Mouse (Mus musculus): ENCODE measurements around the gene Pole3.

Pole3 gene

GRCm38 (mm10) chr4:62518416-62519121 lies 6.3 kb downstream of the Pole3 start:
- no peak for DNase-seq (ENCODE audit: low read depth)

DNA sequence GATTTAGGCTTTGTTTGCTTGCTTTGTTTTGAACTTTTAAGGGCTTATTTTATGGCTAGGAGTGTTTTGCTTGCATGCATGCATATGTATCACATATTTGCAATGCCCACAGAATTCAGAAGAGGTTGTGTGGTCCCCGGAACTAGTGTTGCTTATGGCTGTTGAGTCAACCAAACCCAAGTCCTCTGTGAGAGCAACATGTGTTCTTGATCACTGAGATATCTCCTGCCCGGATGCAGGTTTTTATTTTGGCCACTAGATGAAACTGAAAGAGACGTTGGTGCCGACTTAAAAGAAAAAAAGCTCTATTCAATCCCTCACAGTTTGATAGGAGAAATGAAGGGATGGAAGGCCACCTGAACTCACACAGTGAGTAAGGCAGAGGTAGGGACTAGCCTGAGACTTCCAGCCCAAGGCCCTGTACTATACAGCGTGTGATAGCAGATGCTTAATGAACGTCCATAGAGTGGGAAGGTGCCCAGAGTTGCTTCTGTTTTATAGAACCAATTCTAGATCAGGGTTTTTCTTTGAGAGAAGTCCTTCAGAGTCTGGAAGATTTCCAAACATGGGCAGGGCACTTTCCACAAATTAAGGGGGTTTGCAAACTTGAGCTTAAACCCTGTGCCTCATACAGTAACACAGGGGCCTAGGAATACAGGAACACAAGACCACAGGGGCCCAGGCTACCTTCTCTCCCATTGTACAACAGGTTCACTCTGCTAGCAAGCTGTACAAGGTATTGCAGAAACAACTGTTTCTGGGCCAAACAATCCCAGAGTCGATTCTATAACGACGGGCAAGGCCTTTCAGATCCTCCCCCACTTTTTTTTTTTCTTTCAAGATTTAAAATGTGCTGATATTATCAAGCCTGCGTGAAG lies 7.1 kb downstream of the Pole3 start:
- DNase-seq (ENCODE audit: low read depth): no peak

GRCm38 (mm10) chr4:62517046-62517445 lies 7.8 kb downstream of the Pole3 start:
- DNase-seq (ENCODE audit: low read depth): no peak

GRCm38 (mm10) chr4:62516579-62516978 lies 8.3 kb downstream of the Pole3 start:
- no peak for DNase-seq (ENCODE audit: low read depth)

GRCm38 (mm10) chr4:62516079-62516478 lies 8.8 kb downstream of the Pole3 start:
- no peak for DNase-seq (ENCODE audit: low read depth)

GRCm38 (mm10) chr4:62515490-62515889 lies 9.4 kb downstream of the Pole3 start:
- no peak for DNase-seq (ENCODE audit: low read depth)

DNA sequence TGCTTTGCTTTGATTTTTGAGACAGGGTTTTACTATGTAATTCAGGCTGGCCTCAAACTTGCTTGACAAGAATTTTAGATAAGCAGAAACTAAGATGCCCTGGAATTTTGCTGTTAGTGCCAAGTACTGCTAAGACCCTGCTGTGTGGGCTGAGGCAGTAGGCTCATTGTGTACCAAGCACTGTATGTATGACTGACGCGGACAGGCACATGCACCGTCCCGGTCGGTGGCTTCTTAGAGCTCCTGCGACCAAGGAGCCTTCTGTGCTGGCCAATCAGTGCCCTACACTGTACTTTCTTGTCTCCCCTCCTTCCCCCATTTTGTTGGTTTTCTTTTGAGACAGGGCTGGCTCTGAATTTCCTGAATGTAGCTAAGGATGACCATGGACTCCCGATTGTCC lies 9.9 kb downstream of the Pole3 start:
- no peak for DNase-seq (ENCODE audit: low read depth)

DNA sequence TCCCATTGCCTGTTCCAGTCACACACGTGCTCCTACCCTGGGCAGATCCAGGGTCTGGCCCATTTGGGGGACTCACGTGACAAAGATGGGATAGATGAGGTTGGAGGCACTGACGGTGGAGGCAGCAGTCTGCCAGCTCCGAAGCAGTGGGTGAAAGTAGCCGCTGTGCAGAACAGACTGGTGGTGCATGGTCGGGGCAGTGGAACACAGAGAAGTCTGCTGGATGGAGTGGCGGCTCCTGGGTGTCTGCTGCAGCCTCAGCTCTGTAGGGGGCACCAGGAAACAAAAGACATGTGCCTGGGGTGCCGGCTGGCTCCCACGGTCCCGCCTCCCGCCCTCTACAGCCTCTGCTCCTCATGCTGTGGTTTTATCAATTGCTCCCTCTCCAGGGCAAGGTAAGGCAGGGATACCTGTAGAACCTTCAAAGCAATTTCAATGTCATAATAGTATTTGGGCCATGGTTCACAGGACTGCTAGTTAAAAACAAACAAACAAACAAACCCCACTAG lies 10.8 kb downstream of the Pole3 start:
- DNase-seq (ENCODE audit: low read depth): no peak

DNA sequence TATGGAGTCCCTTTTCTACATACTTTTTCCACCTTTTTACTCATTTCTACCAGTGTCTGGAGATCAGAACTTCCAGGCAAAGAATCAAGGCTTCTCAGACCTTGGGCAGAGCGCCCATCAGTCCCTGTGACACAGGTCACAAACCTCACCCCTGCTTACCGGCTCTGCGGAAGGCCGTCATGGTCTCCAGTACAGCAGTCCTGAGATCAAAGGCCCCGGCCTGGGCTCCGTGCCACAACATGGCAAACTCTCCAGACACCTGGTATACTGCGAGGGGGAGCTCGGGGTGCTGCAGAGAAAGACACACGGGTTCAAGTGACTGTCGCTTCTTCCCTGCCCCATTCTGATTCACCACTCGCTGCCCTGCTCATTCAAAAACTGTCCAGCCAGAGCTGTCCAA lies 14.9 kb downstream of the Pole3 start:
- no peak for DNase-seq (ENCODE audit: low read depth)

DNA sequence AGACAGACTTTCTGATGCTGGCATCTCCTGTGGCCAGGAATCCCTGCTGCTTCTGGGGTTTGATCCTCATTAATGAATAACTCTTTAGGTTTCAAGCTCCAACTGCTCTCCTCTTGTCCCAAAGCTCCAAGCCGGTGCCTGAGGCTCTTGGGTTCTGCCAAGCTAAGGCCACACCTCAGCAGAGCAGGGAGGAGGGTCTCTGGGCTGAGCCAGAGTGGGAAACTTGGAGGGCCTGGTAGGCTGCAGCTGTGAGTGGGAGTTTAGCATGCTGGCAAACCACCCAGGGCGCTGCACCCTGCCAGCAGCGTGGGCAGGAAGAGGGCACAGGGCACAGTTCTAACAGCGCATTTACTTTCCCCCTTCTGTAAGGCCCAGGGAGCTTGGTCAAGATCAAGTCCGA lies 16.0 kb downstream of the Pole3 start:
- no peak for DNase-seq (ENCODE audit: low read depth)

- DNase-seq (ENCODE audit: low read depth): no peak
These were observed 18.1 kb downstream of the Pole3 start for GRCm38 (mm10) chr4:62506798-62507197.

GRCm38 (mm10) chr4:62505991-62506390 lies 18.9 kb downstream of the Pole3 start:
- no peak for DNase-seq (ENCODE audit: low read depth)

DNA sequence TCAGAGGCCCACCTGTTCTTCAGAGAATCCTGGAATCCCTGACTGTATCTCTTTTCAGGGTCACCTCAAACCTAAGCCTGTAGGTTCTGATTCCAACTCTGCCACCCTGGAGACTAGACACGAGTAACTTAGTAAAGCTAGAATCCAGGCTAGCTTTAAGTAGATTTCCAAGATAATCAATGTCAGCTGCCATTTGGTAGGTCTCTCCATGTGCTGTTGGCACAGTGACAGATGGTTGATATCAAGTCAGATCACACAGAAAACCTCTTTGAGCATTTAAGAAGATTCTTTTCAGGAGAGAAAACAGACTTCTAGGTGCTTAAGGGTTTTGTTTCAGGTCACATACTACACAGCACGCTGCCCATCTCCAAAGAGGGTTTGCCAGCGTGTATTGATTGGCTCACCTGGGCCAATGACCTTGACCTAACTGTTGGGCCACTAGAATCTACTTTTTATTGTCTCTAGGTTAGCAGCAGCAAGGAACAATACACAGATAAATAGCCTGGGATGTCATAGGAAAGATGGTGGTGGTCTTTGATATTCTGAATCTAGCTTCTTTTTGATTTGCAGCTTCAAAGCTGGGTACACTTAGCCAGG lies 21.4 kb downstream of the Pole3 start, which contains the start of gene Hdhd3:
TSS of gene Hdhd3 (minus strand) at position 94 of the 597 bp plus-strand sequence.
- no peak for DNase-seq (ENCODE audit: low read depth)

DNA sequence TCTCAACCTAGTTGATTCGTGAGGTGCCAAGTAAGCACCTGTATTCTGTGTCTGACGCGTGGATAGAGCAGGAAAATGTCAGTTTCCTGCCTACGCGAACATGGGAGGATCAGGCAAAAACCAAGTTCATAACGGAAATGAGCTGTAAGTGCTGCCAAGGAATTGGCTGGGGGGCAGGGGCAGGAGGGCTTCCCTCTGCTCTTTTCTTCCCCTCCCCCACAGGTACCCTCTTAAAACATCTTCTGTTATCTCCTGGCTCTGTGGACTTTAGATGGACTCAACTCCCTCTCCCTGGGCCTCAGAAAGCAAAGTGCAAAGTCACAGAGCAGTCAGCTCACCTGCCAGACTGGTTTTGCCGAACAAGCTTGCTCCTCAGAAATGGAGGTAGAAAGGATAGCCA lies 21.9 kb downstream of the Pole3 start:
- DNase-seq (ENCODE audit: low read depth): no peak

DNA sequence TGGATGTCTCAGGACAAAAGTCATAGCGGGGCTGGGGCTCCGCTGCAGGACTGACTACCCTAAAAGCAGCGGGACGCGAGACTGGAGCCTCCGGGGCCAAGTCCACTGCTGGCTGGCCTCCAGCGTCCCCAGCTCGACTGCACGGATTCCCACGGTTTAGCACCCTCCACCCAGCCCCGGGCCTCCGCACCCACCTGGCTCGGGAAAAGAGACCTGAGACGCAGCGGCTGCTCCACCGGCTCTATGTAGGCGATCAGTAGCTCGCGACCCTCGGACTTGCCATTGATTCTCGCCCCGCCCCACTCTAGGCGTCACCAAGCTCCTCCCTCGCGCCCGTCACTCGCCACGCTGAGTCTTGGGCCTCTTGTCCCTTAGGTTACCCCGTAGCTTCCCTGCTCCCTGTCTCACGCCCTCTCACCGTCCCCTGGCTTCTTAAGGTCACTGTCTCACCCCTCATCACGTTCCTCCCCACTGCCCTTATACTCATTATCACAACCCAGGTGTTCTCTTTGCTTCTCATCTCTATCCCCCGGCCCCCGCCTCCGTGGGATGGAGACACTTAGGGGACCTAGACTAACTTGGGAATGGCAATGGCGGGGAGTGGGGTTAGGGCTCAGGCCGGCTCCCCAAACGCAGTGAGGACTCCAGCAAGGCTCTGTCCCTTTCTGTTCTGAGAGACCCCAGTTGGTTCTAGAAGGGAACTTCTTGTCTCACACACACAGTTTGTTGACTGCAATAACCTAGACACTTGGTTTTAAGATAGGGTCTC lies 22.7 kb downstream of the Pole3 start:
- DNase-seq (ENCODE audit: low read depth): peak; percentile 62

DNA sequence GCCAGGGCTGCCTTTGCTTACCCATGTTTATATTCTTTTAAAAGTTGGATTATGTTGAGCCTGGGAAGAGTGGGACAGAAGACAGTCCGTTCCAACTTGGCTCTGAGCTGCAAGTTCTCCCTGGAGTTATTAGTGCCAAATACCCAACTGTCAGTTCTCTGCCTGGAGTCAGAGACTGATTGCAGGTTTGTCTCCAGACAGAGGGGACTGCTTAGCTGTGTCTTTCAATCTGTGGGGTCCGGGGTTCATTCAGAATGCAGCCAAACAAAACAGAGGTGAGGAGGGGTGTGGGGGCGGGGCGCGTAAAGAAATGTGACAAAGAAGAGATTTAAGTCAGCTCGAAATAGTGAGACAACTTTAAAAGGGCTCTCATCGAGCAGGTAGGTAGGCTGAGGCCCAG lies 23.3 kb downstream of the Pole3 start:
- DNase-seq (ENCODE audit: low read depth): no peak

- DNase-seq (ENCODE audit: low read depth): no peak
These were observed 24.1 kb downstream of the Pole3 start for GRCm38 (mm10) chr4:62500799-62501198.

- DNase-seq (ENCODE audit: low read depth): peak; percentile 77
These were observed 28.1 kb downstream of the Pole3 start for GRCm38 (mm10) chr4:62496815-62497214.

GRCm38 (mm10) chr4:62495946-62496345 lies 28.9 kb downstream of the Pole3 start:
- no peak for DNase-seq (ENCODE audit: low read depth)

GRCm38 (mm10) chr4:62494230-62494629 lies 30.6 kb downstream of the Pole3 start:
- no peak for DNase-seq (ENCODE audit: low read depth)

DNA sequence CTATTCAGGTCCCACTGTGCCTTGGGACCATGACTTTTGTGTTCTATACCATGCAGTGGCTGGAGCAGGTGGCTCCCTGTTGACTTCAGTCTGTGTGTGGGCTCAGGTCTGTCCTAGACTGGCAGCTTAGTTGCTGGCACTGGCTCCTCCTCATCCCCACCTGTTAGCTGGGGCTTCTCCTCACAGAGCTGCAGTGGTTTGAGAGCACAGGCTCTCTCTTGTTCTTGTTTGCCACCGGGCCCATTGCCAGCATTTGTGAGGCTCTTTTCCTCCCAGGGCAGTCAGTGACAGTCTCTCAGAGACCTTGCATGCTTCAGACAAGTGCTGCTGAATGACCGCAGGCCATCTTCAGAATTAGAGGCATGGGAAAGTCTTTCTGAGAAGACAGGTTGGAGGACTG lies 32.2 kb downstream of the Pole3 start:
- no peak for DNase-seq (ENCODE audit: low read depth)

DNA sequence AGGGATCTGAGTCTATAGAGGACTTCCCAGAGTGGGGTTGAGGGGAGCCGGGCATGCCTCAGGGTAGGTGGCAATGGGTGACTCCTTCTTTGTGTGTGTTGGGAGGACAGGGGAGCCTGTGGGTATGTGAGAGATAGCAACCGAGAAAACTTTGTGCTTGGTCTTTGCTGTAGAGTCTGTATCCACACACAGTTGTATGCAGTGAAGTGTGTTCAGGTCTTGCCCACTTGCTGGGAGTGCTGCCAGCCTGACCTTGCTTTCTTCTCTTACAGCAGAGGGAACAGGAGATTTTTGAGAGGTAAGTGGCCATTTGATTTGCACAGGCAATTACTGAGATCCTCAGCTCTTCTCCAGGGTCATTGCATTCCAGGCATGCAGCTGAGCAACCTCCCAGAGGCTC lies 37.0 kb downstream of the Pole3 start:
- DNase-seq (ENCODE audit: low read depth): no peak

Data from fibroblast of lung, adult 2 months (primary cell).